Mouse (Mus musculus) cortical plate, adult 2 months (tissue): ENCODE measurements around the gene Adra2c.

ENCODE experiments used
- CTCF ChIP-seq: fragments of 200-500 bp; IDR thresholded peaks from 2 replicates; pipeline ENCODE4 v1.5.1; 2011; ENCODE audit warnings: mild to moderate bottlenecking, control low read depth, low read length; ENCODE audit not compliant: insufficient read depth; ENCODE audit errors: extremely low read depth
- POLR2A ChIP-seq: fragments of 200-500 bp; IDR thresholded peaks from 2 replicates; pipeline ENCODE4 v1.6.1; 2011; ENCODE audit warnings: mild to moderate bottlenecking, low read length, control low read depth; ENCODE audit not compliant: insufficient read depth; ENCODE audit errors: extremely low read depth

- TF ChIP-seq CTCF, result no peak
- no peak for TF ChIP-seq POLR2A
Observed at GRCm38 (mm10) chr5:35299621-35300020, 21.5 kb downstream of the Adra2c start.
